Mouse (Mus musculus) lung, postnatal 0 days (tissue): ENCODE measurements at regions not wholly inside any gene's neighbourhood (a gene's known extent, or its start where the extent isn't known, plus 50 kb on each side); places are given as distances from the start of the nearest gene placed in this dataset.
A peak's percentile ranks its signal among the peaks of the same experiment; 100 is the strongest.

Experiments
- ATAC-seq: fragments of 200-750 bp; cut with Nextera tagmentation; 2 replicates; pipeline ENCODE4 v1.8.0; 2017; ENCODE audit warnings: moderate library complexity
- DNase-seq: peaks from one replicate; pipeline ENCODE4 v3.0.0-alpha.2; 2016; ENCODE audit warnings: low spot score
- H3K27ac ChIP-seq: fragments of 300-500 bp; sonication (generic); 2 replicates; pipeline ENCODE4 v1.5.1; 2014; ENCODE audit warnings: antibody characterized with exemption, mild to moderate bottlenecking, low read length, mixed read lengths
- H3K27me3 ChIP-seq: fragments of 300-500 bp; sonication (generic); replicated peaks from 2 replicates; pipeline ENCODE4 v1.6.1; 2014; ENCODE audit warnings: low read length, mixed read lengths; ENCODE audit not compliant: insufficient read depth
- H3K36me3 ChIP-seq: fragments of 300-500 bp; sonication (generic); 2 replicates; pipeline ENCODE4 v1.6.1; 2014; ENCODE audit warnings: low read length, mixed read lengths; ENCODE audit not compliant: insufficient read depth
- H3K4me1 ChIP-seq: fragments of 300-500 bp; sonication (generic); 2 replicates; pipeline ENCODE4 v1.6.1; 2014; ENCODE audit warnings: antibody characterized with exemption, low read depth, low read length, mixed read lengths; ENCODE audit not compliant: insufficient read depth
- H3K4me2 ChIP-seq: fragments of 300-500 bp; sonication (generic); replicated peaks from 2 replicates; pipeline ENCODE4 v1.6.1; 2014; ENCODE audit warnings: low read depth, mild to moderate bottlenecking, low read length, moderate library complexity, mixed read lengths
- H3K4me3 ChIP-seq: fragments of 300-500 bp; sonication (generic); 2 replicates; pipeline ENCODE4 v1.5.1; 2014; ENCODE audit warnings: low read depth, low read length
- H3K9ac ChIP-seq: fragments of 300-500 bp; sonication (generic); replicated peaks from 2 replicates; pipeline ENCODE4 v1.6.1; 2014; ENCODE audit warnings: low read depth, mild to moderate bottlenecking
- H3K9me3 ChIP-seq: fragments of 300-500 bp; sonication (generic); 2 replicates; pipeline ENCODE4 v1.6.1; 2016; ENCODE audit warnings: low read length, mixed read lengths
- CTCF ChIP-seq: IDR thresholded peaks from 2 replicates; pipeline ENCODE4 v1.5.1; 2016; ENCODE audit warnings: antibody characterized with exemption, mild to moderate bottlenecking
- EP300 ChIP-seq: IDR thresholded peaks from 2 replicates; pipeline ENCODE4 v1.6.1; 2016; ENCODE audit warnings: antibody characterized with exemption, mild to moderate bottlenecking, control low read depth
- WGBS: fragments of 180-500 bp; shearing (Covaris S2); extraction: QIAGEN DNeasy Blood & Tissue Kit; methylation state at CpG from one replicate; pipeline ENCODE4 v1.1.7; 2014; 5-methylcytosine and 5-hydroxymethylcytosine counted together

DNA sequence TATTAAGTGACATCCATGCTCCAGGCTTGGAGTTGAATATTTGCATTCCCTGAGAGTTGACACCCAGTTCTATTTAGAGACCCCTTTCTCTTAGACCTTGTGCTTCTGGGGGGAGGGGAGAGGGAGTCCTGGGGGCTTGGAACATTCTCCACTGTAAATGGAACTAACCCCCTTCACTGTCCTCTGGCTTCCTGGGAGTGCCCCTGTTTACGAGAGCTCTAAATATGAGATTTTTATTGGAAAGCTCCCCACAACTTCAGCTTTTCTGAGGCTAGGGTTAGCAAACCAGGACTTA is 65.8 kb upstream of the Dhx40 start:
- TF ChIP-seq CTCF: no peak
- no peak for TF ChIP-seq EP300
- H3K4me3 ChIP-seq: no peak overlapping the region
- WGBS: 68% methylated on average over 1 of the region's 1 CpGs
- ATAC-seq (no peak), DNase-seq (no peak)
- H3K4me2 ChIP-seq: no peak overlapping the region
- no peak overlapping the region for H3K27ac ChIP-seq
- no peaks in the 10 kb centered on the region for H3K36me3 ChIP-seq
- no peaks in the 10 kb centered on the region for H3K4me1 ChIP-seq
- H3K27me3 ChIP-seq: no peaks in the 10 kb centered on the region
- no peak overlapping the region for H3K9ac ChIP-seq
- H3K9me3 ChIP-seq: no peaks in the 10 kb centered on the region

GRCm38 (mm10) chr11:86872537-86873405 is 65.2 kb upstream of the Dhx40 start:
- DNase-seq: peak; percentile 52
- 51% methylated on average over 10 of the region's 10 CpGs for WGBS
- H3K27me3 ChIP-seq: no peaks in the 10 kb centered on the region
- no peak for TF ChIP-seq EP300
- no peak for TF ChIP-seq CTCF
- no peak overlapping the region for H3K4me2 ChIP-seq
- no peaks in the 10 kb centered on the region for H3K4me1 ChIP-seq
- no peak overlapping the region for H3K9ac ChIP-seq
- no peak overlapping the region for H3K27ac ChIP-seq
- no peaks in the 10 kb centered on the region for H3K9me3 ChIP-seq
- H3K4me3 ChIP-seq: no peak overlapping the region
- H3K36me3 ChIP-seq: no peaks in the 10 kb centered on the region
- ATAC-seq: no peak

- no peaks in the 10 kb centered on the region for H3K36me3 ChIP-seq
- no peak overlapping the region for H3K4me2 ChIP-seq
- no peak for ATAC-seq
- TF ChIP-seq CTCF: no peak
- no peak for TF ChIP-seq EP300
- no peak overlapping the region for H3K9ac ChIP-seq
- no peak overlapping the region for H3K27ac ChIP-seq
- no peak for DNase-seq
- H3K9me3 ChIP-seq: no peaks in the 10 kb centered on the region
- H3K4me3 ChIP-seq: no peak overlapping the region
- no peaks in the 10 kb centered on the region for H3K27me3 ChIP-seq
- 23% methylated on average over 4 of the region's 4 CpGs for WGBS
- peaks cover 3% of the 10 kb centered on the region; the same call in 1 of the 2 replicates for H3K4me1 ChIP-seq
Observed at GRCm38 (mm10) chr11:86871782-86872181, 64.2 kb upstream of the Dhx40 start.

GRCm38 (mm10) chr11:86870486-86871165 is 63.1 kb upstream of the Dhx40 start:
- ATAC-seq: no peak
- no peak overlapping the region for H3K27ac ChIP-seq

GRCm38 (mm10) chr11:86866931-86867330 is 59.4 kb upstream of the Dhx40 start:
- Histone ChIP-seq H3K4me1 (peaks cover 3% of the 10 kb centered on the region; the same call in 1 of the 2 replicates), H3K27ac (0 out of 2 replicates have a peak overlapping the region, but pooled peaks have one; percentile 27), H3K4me3 (no peak overlapping the region), H3K9ac (no peak overlapping the region), H3K9me3 (no peaks in the 10 kb centered on the region), H3K27me3 (no peaks in the 10 kb centered on the region), H3K4me2 (no peak overlapping the region), H3K36me3 (no peaks in the 10 kb centered on the region)
- ATAC-seq (no peak), DNase-seq (no peak)
- no peak for TF ChIP-seq EP300
- TF ChIP-seq CTCF: no peak
- WGBS: 73% methylated on average over 10 of the region's 10 CpGs

More at GRCm38 (mm10) chr11:86870486-86871165, 63.1 kb upstream of the Dhx40 start:
- Histone ChIP-seq H3K4me1 (peaks cover 3% of the 10 kb centered on the region; the same call in 1 of the 2 replicates), H3K9me3 (no peaks in the 10 kb centered on the region), H3K36me3 (no peaks in the 10 kb centered on the region), H3K27me3 (no peaks in the 10 kb centered on the region), H3K4me2 (no peak overlapping the region), H3K9ac (no peak overlapping the region), H3K4me3 (no peak overlapping the region)
- no peak for DNase-seq
- no peak for TF ChIP-seq EP300
- no peak for TF ChIP-seq CTCF
- 61% methylated on average over 9 of the region's 9 CpGs for WGBS

GRCm38 (mm10) chr11:86859864-86860528 is 52.5 kb upstream of the Dhx40 start:
- H3K4me2 ChIP-seq: no peak overlapping the region
- H3K27me3 ChIP-seq: no peaks in the 10 kb centered on the region
- peak overlapping the region; percentile 51; the same call in 1 of the 2 replicates for H3K27ac ChIP-seq
- H3K9me3 ChIP-seq: no peaks in the 10 kb centered on the region
- no peak overlapping the region for H3K4me3 ChIP-seq
- no peaks in the 10 kb centered on the region for H3K4me1 ChIP-seq
- ATAC-seq (peak; percentile 74), DNase-seq (peak; percentile 46)
- no peaks in the 10 kb centered on the region for H3K36me3 ChIP-seq
- TF ChIP-seq EP300 (no peak), CTCF (no peak)
- no peak overlapping the region for H3K9ac ChIP-seq
- 15% methylated on average over 8 of the region's 8 CpGs for WGBS
